Mouse (Mus musculus): ENCODE results near the gene Anks1b.

The Anks1b gene

GRCm38 (mm10) chr10:90808616-90809310, 935.5 kb downstream of the Anks1b start:
- no peak for DNase-seq (ENCODE audit: low spot score in 2 of 2)

- no peak for DNase-seq (ENCODE audit: low spot score in 2 of 2)
These were observed 936.7 kb downstream of the Anks1b start for GRCm38 (mm10) chr10:90809911-90810590.

GRCm38 (mm10) chr10:90811446-90811845, 938.1 kb downstream of the Anks1b start:
- no peak for DNase-seq (ENCODE audit: low spot score in 2 of 2)

- DNase-seq (ENCODE audit: low spot score in 2 of 2), result no peak
These were observed 940.0 kb downstream of the Anks1b start for GRCm38 (mm10) chr10:90813326-90813725.

GRCm38 (mm10) chr10:90814412-90814811, 941.1 kb downstream of the Anks1b start:
- no peak for DNase-seq (ENCODE audit: low spot score in 2 of 2)

- DNase-seq (ENCODE audit: low spot score in 2 of 2), result no peak
These were observed 945.1 kb downstream of the Anks1b start for GRCm38 (mm10) chr10:90818246-90818937.

- no peak for DNase-seq (ENCODE audit: low spot score in 2 of 2)
These were observed 950.1 kb downstream of the Anks1b start for GRCm38 (mm10) chr10:90823438-90823837.

GRCm38 (mm10) chr10:90824692-90825091, 951.4 kb downstream of the Anks1b start:
- DNase-seq (ENCODE audit: low spot score in 2 of 2), result no peak

- DNase-seq (ENCODE audit: low spot score in 2 of 2), result no peak
These were observed 953.6 kb downstream of the Anks1b start for GRCm38 (mm10) chr10:90826939-90827338.

GRCm38 (mm10) chr10:90828581-90829393, 955.5 kb downstream of the Anks1b start:
- DNase-seq (ENCODE audit: low spot score in 2 of 2), result peak; percentile 68 to 81

- peak; percentile 56 to 59 for DNase-seq (ENCODE audit: low spot score in 2 of 2)
These were observed 956.3 kb downstream of the Anks1b start for GRCm38 (mm10) chr10:90829394-90830267.

GRCm38 (mm10) chr10:90830268-90830585, 956.9 kb downstream of the Anks1b start:
- peak in 1 of 2 experiments; percentile 29 for DNase-seq (ENCODE audit: low spot score in 2 of 2)

GRCm38 (mm10) chr10:90830591-90831287, 957.4 kb downstream of the Anks1b start:
- peak; percentile 61 to 66 for DNase-seq (ENCODE audit: low spot score in 2 of 2)

GRCm38 (mm10) chr10:90831288-90831626, 957.9 kb downstream of the Anks1b start:
- DNase-seq (ENCODE audit: low spot score in 2 of 2), result no peak

- DNase-seq (ENCODE audit: low spot score in 2 of 2), result peak in 1 of 2 experiments; percentile 50
These were observed 961.0 kb downstream of the Anks1b start for GRCm38 (mm10) chr10:90834306-90834705.

GRCm38 (mm10) chr10:90835195-90835594, 961.9 kb downstream of the Anks1b start:
- no peak for DNase-seq (ENCODE audit: low spot score in 2 of 2)

GRCm38 (mm10) chr10:90839611-90840335, 966.5 kb downstream of the Anks1b start:
- DNase-seq (ENCODE audit: low spot score in 2 of 2), result no peak

GRCm38 (mm10) chr10:90842398-90842797, 969.1 kb downstream of the Anks1b start:
- DNase-seq (ENCODE audit: low spot score in 2 of 2), result no peak

- DNase-seq (ENCODE audit: low spot score in 2 of 2), result no peak
These were observed 977.8 kb downstream of the Anks1b start for GRCm38 (mm10) chr10:90851077-90851476.

GRCm38 (mm10) chr10:90851999-90852398, 978.7 kb downstream of the Anks1b start:
- no peak for DNase-seq (ENCODE audit: low spot score in 2 of 2)
